Mouse (Mus musculus): ENCODE results near the gene Itln1.

DNA sequence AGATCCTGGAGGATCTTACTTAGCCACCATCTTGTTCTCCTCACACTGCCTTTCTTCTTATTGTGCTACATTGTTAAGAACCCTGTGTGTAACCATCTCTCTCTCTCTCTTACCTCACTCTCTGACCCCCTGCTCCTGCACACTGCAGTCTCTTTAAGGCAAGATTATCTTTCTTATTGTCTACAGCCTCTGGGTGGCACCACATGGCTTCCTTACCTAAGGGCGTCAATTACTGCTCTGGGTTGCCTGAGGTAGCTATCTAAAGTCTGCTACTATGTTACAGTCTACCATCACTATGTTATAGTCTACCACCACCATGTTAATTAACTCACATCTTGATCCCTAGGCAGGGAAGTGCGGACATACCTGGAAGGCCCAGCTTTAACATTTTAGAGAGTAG is 33.3 kb upstream of the Itln1 start:
- TF ChIP-seq POLR2AphosphoS2 (IDR thresholded peaks at IDR 0.05; ENCODE audit: insufficient read length, low read depth) (no peak), USF1 (IDR thresholded peaks at IDR 0.05; ENCODE audit: low read depth) (no peak), MYOD1 (IDR thresholded peaks at IDR 0.05; ENCODE audit: control insufficient read depth in 1 of 3, insufficient read length in 2 of 3, low read depth in 2 of 3) (no peak), POLR2A (IDR thresholded peaks at IDR 0.05; ENCODE audit: insufficient read length, low read depth) (no peak), MYOG (IDR thresholded peaks at IDR 0.05; ENCODE audit: control insufficient read depth in 1 of 3, insufficient read depth in 1 of 3, insufficient read length in 2 of 3, low read depth in 2 of 3) (no peak), REST (IDR thresholded peaks at IDR 0.05; ENCODE audit: insufficient read depth, insufficient read length) (no peak), E2F4 (IDR thresholded peaks at IDR 0.05; ENCODE audit: insufficient read depth) (no peak)

Measured in myocyte (in vitro differentiated cells).